Mouse (Mus musculus) midbrain, embryonic 13.5 days (tissue): Measurements from ENCODE around the gene Anapc15-ps. TPM values are rescaled to one million over a fixed set of nuclear protein-coding genes. Genes with fewer than 3 reads are reported as not detected.

ENCODE experiments used
- ATAC-seq: fragments of 200-750 bp; cut with Nextera tagmentation; 2 replicates; pipeline ENCODE4 v1.8.0; 2017; ENCODE audit warnings: mild to moderate bottlenecking, moderate TSS enrichment, moderate library complexity
- H3K27ac ChIP-seq: fragments of 300-500 bp; sonication (generic); 2 replicates; pipeline ENCODE4 v1.5.1; 2015; ENCODE audit warnings: inconsistent platforms, mild to moderate bottlenecking, moderate library complexity
- H3K27me3 ChIP-seq: fragments of 300-500 bp; sonication (generic); 2 replicates; pipeline ENCODE4 v1.6.1; 2015; ENCODE audit warnings: mild to moderate bottlenecking, inconsistent platforms
- H3K36me3 ChIP-seq: fragments of 300-500 bp; sonication (generic); 2 replicates; pipeline ENCODE4 v1.6.1; 2015; ENCODE audit warnings: mild to moderate bottlenecking, inconsistent platforms
- H3K4me1 ChIP-seq: fragments of 300-500 bp; sonication (generic); replicated peaks from 2 replicates; pipeline ENCODE4 v1.6.1; 2015; ENCODE audit warnings: inconsistent platforms
- H3K4me2 ChIP-seq: fragments of 300-500 bp; sonication (generic); replicated peaks from 2 replicates; pipeline ENCODE4 v1.6.1; 2015; ENCODE audit warnings: moderate library complexity, mild to moderate bottlenecking, inconsistent platforms
- H3K4me3 ChIP-seq: fragments of 300-500 bp; sonication (generic); replicated peaks from 2 replicates; pipeline ENCODE4 v1.5.1; 2015; ENCODE audit warnings: mild to moderate bottlenecking, inconsistent platforms
- H3K9ac ChIP-seq: fragments of 300-500 bp; sonication (generic); replicated peaks from 2 replicates; pipeline ENCODE4 v1.6.1; 2015; ENCODE audit warnings: mild to moderate bottlenecking, inconsistent platforms
- H3K9me3 ChIP-seq: fragments of 300-500 bp; sonication (generic); 2 replicates; pipeline ENCODE4 v1.6.1; 2016; ENCODE audit warnings: mild to moderate bottlenecking, inconsistent platforms
- WGBS: fragments of 180-500 bp; shearing (Covaris S2); methylation state at CpG from one replicate; pipeline ENCODE4 v1.1.7; 2015; 5-methylcytosine and 5-hydroxymethylcytosine counted together
- polyA plus RNA-seq: library from polyadenylated mRNA; unstranded; fragments of >200 nt; fragmentation: Nextera tagmentation; extraction: Ambion mirVana; gene quantifications from 2 replicates; pipeline ENCODE4 v1.2.1, GENCODE M21; 2015

Gene Anapc15-ps
- polyA plus RNA-seq, result not detected in 2 replicates

DNA sequence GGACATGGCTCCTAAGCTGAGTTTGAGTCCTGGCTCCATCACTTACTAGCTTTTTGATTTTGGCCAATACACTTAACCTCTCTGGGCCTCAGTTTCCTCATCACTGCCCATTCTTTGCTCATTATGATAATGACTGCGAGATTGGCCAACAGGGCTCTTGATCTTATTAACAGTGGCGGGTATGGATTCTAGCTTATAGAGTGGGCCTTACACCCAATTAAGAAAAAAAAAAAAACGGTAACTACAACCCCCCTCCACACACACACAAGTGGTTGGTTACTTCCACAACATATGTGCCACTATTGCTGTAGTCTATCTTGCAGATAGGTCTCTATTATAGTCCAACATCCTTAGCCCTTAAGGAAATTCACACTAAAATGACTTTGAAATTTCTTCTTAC, at the start of gene Anapc15-ps:
Gene Anapc15-ps (minus strand): TSS at position 101 of the 400 bp plus-strand sequence.
- WGBS, result 94% methylated on average over 3 of the region's 3 CpGs
- Histone ChIP-seq H3K4me1 (no peaks in the 10 kb centered on the region), H3K4me2 (no peak within 1 kb of the TSS), H3K9ac (no peak within 1 kb of the TSS), H3K27me3 (no peaks in the 10 kb centered on the region), H3K36me3 (no peaks in the 10 kb centered on the region), H3K27ac (no peak within 1 kb of the TSS), H3K4me3 (no peak within 1 kb of the TSS), H3K9me3 (no peaks in the 10 kb centered on the region; the same call in 1 of the 2 replicates)
- no peak for ATAC-seq

DNA sequence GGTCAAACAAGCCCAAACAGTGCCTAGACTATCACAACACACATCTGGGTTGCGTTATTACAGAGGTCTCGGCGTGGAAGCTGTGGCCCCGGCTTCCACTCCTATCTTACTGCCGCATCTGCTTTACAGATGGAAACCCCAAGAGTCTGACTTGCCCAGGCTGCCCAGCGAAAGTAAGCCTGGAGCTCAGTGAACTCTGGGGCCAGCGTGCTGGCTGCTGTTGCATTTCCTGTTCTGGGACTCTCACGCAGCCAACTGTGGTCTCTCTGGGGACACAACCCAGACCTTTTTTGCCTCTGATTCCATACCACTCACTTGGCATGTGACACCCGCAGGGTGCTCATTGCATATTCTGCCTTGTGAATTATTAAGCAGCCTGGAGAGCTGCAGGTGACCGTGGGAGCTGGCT, 49.0 kb upstream of the Anapc15-ps start:
- Histone ChIP-seq H3K4me3 (no peak overlapping the region), H3K27ac (no peak overlapping the region), H3K4me1 (no peaks in the 10 kb centered on the region), H3K27me3 (no peaks in the 10 kb centered on the region), H3K36me3 (no peaks in the 10 kb centered on the region), H3K9me3 (no peaks in the 10 kb centered on the region), H3K9ac (no peak overlapping the region), H3K4me2 (no peak overlapping the region)
- WGBS, result 82% methylated on average over 10 of the region's 10 CpGs
- no peak for ATAC-seq

DNA sequence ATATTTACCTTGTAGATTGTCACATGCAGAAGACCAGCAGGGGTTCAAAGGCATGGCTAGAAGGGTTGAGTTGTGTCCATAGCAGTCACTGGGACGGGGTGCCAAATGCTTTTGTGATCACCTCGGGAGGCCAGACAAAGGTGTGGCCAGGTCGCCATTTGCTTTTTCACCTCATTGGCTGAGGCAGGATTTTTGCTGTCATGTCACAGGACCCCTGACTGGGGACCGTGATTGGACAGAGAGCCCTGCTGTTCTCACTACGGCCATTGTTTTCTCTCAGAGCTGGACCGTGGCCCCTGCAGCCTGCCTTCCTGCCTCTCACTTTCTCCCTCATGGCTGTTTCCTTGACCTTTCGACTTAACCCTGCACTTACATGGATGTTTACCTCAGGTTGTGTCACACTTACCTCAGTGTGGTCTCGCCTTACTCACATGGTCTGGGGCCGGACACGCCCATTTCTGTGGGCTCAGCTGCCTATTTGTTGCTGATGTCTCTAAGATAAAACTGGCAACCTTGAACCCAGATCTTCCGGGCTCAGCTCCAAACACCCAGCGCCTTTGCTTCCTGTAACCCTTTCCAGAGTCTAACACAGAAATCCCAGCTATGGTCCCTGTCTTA, 47.0 kb upstream of the Anapc15-ps start:
- Histone ChIP-seq H3K4me1 (no peaks in the 10 kb centered on the region), H3K4me2 (no peak overlapping the region), H3K27me3 (no peaks in the 10 kb centered on the region), H3K27ac (no peak overlapping the region), H3K36me3 (no peaks in the 10 kb centered on the region), H3K9me3 (no peaks in the 10 kb centered on the region), H3K9ac (no peak overlapping the region), H3K4me3 (no peak overlapping the region)
- 82% methylated on average over 12 of the region's 12 CpGs for WGBS
- no peak for ATAC-seq

DNA sequence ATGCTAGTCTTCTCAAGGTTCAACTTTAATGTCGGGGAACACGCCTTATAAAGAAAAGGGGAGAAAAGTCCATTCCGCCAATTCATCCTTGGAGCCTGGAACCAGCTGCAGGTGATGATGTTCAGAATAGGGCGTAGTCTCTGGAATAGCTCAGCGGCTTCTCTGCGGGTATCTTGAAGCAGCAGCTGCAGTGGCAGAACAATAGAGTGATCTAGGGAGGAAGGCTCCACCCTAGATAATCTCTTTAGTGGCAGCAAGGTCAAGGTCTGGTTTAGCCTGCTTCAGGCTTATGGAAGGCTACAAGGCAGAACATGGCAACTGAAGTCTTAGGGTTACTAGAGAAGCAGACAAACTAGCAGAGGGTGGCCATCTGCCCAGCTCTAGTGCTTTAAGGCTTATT, 46.2 kb upstream of the Anapc15-ps start:
- H3K9me3 ChIP-seq, result no peaks in the 10 kb centered on the region
- no peak overlapping the region for H3K4me2 ChIP-seq
- no peaks in the 10 kb centered on the region for H3K36me3 ChIP-seq
- no peak overlapping the region for H3K4me3 ChIP-seq
- H3K27me3 ChIP-seq, result no peaks in the 10 kb centered on the region
- ATAC-seq, result no peak
- WGBS, result 78% methylated on average over 6 of the region's 6 CpGs
- H3K27ac ChIP-seq, result no peak overlapping the region
- H3K9ac ChIP-seq, result no peak overlapping the region
- no peaks in the 10 kb centered on the region for H3K4me1 ChIP-seq

DNA sequence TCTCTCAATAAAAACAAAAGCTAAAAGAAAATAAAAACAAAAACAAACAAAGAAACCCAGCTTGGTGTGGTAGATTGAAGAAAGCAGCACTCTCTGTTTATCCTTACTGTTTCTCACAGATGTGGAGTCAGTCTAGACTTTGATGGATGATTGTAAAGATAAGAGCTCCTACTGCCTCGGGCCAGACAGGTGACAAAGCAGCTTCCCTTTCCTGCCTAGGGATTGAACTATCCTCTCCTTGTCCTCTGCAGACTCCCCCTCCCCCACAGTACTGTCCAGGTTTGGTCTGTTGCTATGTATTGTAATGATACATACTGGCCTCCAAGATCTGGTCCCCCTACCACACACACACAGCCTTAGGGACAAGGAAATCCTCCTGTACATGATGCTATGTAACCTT, 45.5 kb upstream of the Anapc15-ps start:
- Histone ChIP-seq H3K9me3 (no peaks in the 10 kb centered on the region), H3K9ac (no peak overlapping the region)
- WGBS, result 91% methylated on average over 1 of the region's 1 CpGs

DNA sequence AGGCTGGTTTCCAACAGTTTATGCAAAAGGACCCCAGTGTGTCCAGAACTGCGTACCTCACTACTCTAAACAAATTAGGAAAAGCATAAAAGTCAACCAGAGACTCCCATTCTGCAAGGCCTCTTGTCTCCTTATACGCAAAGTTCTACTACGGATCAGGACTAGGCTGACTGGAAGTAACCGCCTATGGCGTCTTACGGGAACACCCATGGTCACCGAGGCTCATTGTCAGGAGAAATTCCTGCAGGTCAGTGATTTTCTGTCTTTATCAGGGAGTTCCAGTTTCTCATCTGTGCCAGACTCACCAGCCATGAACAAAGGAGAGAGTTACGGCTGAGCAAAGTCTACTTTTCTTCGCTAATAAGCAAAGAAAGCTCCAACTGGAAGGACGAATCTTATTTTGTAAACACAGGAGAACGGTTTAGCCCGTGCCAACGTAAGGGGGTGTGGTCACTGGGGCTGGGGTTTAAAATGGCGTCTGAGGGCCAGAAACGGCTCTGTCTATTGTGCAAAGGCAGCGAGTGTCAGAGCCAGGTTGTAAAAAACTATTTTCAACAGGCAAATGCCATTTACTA, 43.9 kb upstream of the Anapc15-ps start:
- H3K4me2 ChIP-seq, result no peak overlapping the region
- no peak overlapping the region for H3K4me3 ChIP-seq
- H3K4me1 ChIP-seq, result no peaks in the 10 kb centered on the region
- ATAC-seq, result no peak
- no peak overlapping the region for H3K9ac ChIP-seq
- no peaks in the 10 kb centered on the region for H3K27me3 ChIP-seq
- H3K36me3 ChIP-seq, result no peaks in the 10 kb centered on the region
- H3K27ac ChIP-seq, result no peak overlapping the region
- H3K9me3 ChIP-seq, result no peaks in the 10 kb centered on the region
- WGBS, result 80% methylated on average over 16 of the region's 16 CpGs

More for the DNA sequence above, 45.5 kb upstream of the Anapc15-ps start:
- H3K4me3 ChIP-seq, result no peak overlapping the region
- no peak overlapping the region for H3K4me2 ChIP-seq
- H3K36me3 ChIP-seq, result no peaks in the 10 kb centered on the region
- no peak overlapping the region for H3K27ac ChIP-seq
- H3K4me1 ChIP-seq, result no peaks in the 10 kb centered on the region
- no peaks in the 10 kb centered on the region for H3K27me3 ChIP-seq
- no peak for ATAC-seq

DNA sequence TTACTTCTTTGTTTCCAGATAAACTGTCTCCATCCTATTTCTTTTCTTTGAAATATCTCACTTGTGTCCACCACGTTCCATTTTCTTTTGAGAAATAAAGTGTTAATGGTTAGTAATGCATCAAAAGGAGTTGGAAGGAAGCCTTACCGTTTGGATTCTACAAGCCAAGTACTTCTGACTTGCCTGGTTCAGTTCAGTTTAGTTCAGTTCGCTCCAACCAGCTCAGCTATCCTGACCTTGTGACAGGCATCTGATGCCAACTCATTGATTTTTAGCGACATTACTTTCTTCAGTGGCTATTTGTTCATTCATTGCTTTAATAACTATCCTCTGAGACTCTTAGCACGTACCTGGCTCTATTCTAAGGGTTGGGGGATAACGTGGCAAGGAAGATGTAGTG, 42.4 kb upstream of the Anapc15-ps start:
- Histone ChIP-seq H3K9ac (no peak overlapping the region), H3K9me3 (no peaks in the 10 kb centered on the region), H3K4me2 (no peak overlapping the region), H3K27ac (no peak overlapping the region), H3K4me3 (no peak overlapping the region), H3K4me1 (peaks cover 3% of the 10 kb centered on the region), H3K27me3 (no peaks in the 10 kb centered on the region), H3K36me3 (no peaks in the 10 kb centered on the region)
- 66% methylated on average over 6 of the region's 6 CpGs for WGBS
- ATAC-seq, result no peak

DNA sequence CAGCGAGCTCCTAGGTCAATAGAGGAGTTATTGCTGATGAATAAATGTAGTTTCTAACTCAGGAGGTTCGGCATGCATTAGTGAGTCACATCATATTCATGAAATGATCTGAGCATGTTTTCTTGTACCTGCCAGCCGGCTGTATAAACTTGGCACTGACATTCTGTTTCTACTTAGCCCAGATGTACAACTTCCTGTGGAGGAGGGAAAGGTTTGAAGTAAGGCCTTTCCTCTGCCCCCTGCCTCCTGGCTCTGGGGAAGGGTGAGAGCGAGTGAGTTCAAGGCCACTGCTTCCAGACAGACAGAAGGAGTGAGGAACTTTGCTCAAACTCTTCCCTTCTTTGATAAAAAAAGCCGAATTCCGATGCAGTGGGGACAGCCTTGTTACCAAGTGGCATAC, 39.0 kb upstream of the Anapc15-ps start:
- no peak overlapping the region for H3K4me3 ChIP-seq
- no peak for ATAC-seq
- no peak overlapping the region for H3K9ac ChIP-seq
- H3K27me3 ChIP-seq, result no peaks in the 10 kb centered on the region
- no peaks in the 10 kb centered on the region for H3K9me3 ChIP-seq
- no peaks in the 10 kb centered on the region for H3K36me3 ChIP-seq
- H3K27ac ChIP-seq, result no peak overlapping the region
- peaks cover 9% of the 10 kb centered on the region for H3K4me1 ChIP-seq
- no peak overlapping the region for H3K4me2 ChIP-seq
- WGBS, result 91% methylated on average over 6 of the region's 6 CpGs

DNA sequence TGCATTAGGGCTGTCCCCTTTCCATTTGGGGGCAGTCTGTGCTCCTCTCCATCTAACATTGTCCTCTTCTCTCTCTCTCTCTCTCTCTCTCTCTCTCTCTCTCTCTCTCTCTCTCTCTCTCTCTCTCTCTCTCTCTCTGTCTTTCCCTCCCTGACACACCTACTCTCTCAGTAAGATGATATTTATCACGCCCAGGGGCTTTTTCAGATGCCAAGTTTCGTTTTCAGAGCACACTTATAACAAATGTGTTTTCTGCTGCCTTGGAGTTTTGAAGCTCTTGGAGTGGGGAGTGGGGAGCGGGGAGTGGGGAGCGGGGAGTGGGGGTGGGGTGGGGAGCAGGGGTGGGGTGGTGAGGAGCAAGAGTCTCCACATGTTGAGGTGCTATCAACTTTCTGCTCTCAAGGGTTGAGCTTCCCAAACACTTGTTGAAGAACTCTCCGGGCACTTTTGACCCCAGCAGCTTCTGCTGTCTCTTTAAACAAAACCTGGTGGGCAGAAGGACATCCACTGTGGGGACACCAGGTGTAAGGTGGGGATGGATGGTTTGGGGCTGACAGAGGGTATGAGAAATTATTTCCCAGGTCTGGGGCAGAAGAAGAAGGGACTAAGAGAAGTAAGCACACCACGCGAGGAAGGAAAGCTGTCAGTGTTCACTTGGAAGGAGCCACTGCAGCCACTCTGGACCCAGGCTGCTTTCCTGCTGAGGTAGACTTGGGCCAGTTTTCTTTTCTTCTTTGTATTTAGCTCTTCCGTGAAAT, 36.8 kb upstream of the Anapc15-ps start:
- Histone ChIP-seq H3K9me3 (no peaks in the 10 kb centered on the region), H3K4me2 (peak overlapping the region; percentile 3; the same call in 1 of the 2 replicates), H3K27ac (no peak overlapping the region), H3K36me3 (no peaks in the 10 kb centered on the region), H3K27me3 (no peaks in the 10 kb centered on the region), H3K4me1 (peaks cover 9% of the 10 kb centered on the region), H3K4me3 (no peak overlapping the region), H3K9ac (no peak overlapping the region)
- 66% methylated on average over 8 of the region's 8 CpGs for WGBS
- no peak for ATAC-seq

DNA sequence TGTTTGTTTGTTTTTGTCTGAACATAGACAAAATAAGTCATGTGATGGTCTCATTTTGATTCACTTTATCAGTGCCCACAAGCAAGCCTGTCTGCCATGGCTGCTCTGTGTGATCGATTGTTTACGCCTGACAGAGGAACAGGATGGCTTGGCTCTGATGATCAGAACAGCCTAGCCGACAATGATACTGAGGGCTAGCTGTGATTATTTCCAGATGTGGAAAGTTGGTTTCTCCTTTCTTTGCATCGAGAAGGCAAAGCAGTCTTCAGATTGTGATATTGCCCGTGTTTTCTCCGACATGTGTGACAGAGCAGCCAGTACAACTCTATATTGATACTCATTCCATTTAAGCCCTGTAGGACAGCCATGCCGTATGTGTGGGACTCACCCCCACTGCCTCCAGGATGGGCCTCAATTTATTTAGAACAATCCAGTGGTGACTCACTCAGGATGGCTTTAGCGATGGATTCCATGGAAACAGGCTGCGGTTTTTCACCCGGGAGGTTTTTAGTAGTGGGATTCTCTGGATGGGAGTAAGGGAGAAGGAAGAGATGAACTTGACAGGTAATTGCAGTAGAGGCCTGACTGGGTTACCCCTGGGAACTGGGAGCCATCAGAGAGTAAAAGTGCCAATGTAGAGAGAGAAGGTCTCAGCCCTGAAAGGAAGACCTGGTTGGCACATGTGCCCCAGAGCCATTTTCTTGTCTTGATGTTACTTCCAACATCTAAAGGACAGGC, 36.1 kb upstream of the Anapc15-ps start:
- no peak for ATAC-seq
- H3K27me3 ChIP-seq, result no peaks in the 10 kb centered on the region
- peaks cover 9% of the 10 kb centered on the region for H3K4me1 ChIP-seq
- H3K36me3 ChIP-seq, result no peaks in the 10 kb centered on the region
- no peak overlapping the region for H3K4me2 ChIP-seq
- H3K4me3 ChIP-seq, result no peak overlapping the region
- no peaks in the 10 kb centered on the region for H3K9me3 ChIP-seq
- no peak overlapping the region for H3K9ac ChIP-seq
- H3K27ac ChIP-seq, result no peak overlapping the region
- WGBS, result 84% methylated on average over 10 of the region's 10 CpGs

DNA sequence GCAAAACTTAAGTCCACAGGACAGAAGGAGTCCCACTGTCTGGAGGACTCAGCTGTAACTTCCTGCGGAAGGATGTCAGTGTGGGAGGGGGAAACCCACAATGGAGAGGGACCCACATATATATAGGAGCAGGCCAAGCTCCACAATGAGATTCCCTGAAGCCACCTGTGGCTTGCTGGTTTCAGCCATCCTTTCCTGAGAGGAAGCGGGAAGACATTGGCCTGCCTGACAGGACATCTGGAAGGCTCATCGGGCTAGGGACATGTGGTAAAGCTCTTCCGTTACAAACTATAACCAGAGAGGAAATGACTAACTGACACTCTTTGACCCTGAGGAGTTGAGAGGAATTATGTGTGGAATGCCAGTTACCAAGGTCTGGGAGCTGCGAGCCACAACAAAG, 34.8 kb upstream of the Anapc15-ps start:
- H3K36me3 ChIP-seq, result no peaks in the 10 kb centered on the region
- H3K4me3 ChIP-seq, result no peak overlapping the region
- H3K9ac ChIP-seq, result no peak overlapping the region
- no peak for ATAC-seq
- peaks cover 9% of the 10 kb centered on the region for H3K4me1 ChIP-seq
- H3K27ac ChIP-seq, result no peak overlapping the region
- H3K4me2 ChIP-seq, result no peak overlapping the region
- H3K27me3 ChIP-seq, result no peaks in the 10 kb centered on the region
- no peaks in the 10 kb centered on the region for H3K9me3 ChIP-seq
- 94% methylated on average over 5 of the region's 5 CpGs for WGBS

DNA sequence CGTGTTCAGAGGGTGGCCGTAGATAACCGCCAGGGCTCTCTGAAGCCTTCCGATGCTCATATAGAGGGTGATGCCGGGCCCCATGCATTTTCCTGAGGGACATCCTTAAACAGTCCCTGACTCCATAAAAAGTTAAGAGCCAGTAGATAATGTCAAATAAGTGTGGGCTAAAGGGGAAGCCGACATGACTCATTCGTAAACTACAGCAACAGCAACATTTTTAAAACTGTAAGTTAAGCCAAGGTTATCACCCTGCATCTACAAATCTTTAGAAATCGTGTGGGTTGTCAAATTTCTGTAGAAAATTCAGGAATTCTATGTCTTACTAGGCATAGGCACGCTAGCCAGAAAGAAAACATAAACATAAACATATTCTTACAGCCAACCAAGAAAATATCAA, 33.6 kb upstream of the Anapc15-ps start:
- WGBS, result 92% methylated on average over 9 of the region's 9 CpGs

More for the DNA sequence above, 33.6 kb upstream of the Anapc15-ps start:
- no peaks in the 10 kb centered on the region for H3K36me3 ChIP-seq
- no peak overlapping the region for H3K27ac ChIP-seq
- no peak for ATAC-seq
- no peaks in the 10 kb centered on the region for H3K27me3 ChIP-seq
- no peak overlapping the region for H3K4me3 ChIP-seq
- H3K4me2 ChIP-seq, result no peak overlapping the region
- peaks cover 9% of the 10 kb centered on the region for H3K4me1 ChIP-seq
- H3K9ac ChIP-seq, result no peak overlapping the region
- H3K9me3 ChIP-seq, result no peaks in the 10 kb centered on the region
